Mouse (Mus musculus): ENCODE measurements around the gene Rasgef1b.

- TF ChIP-seq POLR2A (IDR thresholded peaks at IDR 0.05; ENCODE audit: extremely low read depth, insufficient read depth, low read length) = no peak
- TF ChIP-seq CTCF (IDR thresholded peaks at IDR 0.05; ENCODE audit: extremely low read depth, insufficient read depth, low read length) = no peak
Observed at GRCm38 (mm10) chr5:99519023-99519422, 209.8 kb downstream of the Rasgef1b start.

Data from cortical plate, adult 2 months (tissue).